Mouse (Mus musculus) ZHBTc4 (cell line): ENCODE data around the gene Kcnj4.
"Not testable (repeated sequence)": the region's sequence is repeated elsewhere in the genome, so short reads cannot be mapped to it uniquely, and the experiment has no call there.

ENCODE experiments used
- DNase-seq: peaks from one replicate; pipeline ENCODE4 v3.0.0-alpha.2; 2011; ENCODE audit warnings: low read depth, low spot score

Kcnj4 gene

DNA sequence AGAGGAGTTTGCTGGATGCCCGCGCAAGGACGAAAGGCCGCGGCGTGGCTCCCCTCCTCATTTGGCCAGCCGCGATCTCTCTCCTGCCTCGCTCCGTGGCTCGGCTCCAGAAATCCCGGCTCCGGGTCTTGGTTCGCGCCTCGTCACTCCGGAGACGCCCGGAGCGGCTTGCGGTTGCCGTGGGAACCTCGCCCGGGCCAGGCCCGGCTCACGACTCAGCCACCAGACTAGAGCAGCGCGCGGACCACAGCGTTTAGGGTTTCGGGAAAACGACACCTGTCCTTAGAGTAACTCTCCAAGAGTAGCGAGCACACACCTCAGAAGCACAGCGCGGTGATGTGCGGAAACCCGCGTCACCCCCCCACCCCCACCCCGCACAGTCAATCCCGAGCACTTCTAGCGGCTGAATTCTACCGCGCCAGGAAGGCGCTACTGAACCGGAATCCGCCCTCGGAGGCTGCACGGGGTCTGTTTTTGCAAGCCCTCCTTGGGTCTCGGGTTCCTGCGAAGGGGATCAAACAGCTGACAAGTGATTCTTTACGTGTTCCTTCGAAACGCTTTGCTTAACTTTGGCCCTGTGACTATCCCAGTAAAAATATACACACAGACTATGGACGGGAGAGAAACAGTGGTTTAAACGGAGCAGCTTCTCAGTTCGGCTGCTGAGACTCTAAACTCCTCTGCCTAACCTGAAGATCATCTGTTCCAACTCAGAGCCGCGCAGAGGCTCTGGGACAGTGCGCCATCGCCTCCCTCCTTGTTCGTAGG, 6.7 kb upstream of the Kcnj4 start:
- peak; percentile 89 for DNase-seq

DNA sequence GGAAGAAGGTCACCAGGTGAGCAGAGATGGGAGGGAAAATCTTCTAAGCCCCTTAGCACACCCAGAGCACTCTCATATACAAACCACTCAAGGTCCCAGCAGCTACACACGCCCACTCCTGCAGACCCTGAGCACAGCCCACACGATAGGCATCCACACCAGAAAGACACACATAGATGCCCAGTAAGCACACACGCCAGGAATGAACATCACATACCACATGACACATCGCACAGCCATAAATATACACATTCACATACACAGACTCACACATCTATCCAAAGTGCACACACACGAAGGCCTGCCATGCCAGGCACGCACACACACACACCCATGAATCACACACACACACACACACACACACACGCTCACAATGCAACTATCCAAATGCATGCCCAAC, 5.4 kb upstream of the Kcnj4 start:
- no peak for DNase-seq

DNA sequence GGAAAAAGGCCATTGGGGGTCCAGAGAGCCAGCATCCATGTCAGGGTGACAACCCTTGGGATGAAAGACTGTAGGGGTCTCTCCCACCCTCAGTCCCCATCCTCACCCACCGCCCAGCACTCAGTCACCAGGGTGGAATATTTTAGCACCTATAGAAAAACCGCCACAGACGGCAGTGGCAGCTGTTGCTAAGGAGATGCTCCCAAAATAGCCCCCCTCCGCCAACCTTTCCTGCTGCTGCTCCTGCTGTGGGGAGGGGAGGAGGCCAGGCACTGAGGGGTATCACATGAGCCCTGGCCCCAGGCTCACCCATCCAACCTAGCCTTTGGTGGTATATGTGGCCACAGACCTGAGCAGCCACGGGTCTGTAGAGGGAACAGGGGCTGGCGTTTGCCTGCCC, 5.0 kb upstream of the Kcnj4 start:
- no peak for DNase-seq

DNA sequence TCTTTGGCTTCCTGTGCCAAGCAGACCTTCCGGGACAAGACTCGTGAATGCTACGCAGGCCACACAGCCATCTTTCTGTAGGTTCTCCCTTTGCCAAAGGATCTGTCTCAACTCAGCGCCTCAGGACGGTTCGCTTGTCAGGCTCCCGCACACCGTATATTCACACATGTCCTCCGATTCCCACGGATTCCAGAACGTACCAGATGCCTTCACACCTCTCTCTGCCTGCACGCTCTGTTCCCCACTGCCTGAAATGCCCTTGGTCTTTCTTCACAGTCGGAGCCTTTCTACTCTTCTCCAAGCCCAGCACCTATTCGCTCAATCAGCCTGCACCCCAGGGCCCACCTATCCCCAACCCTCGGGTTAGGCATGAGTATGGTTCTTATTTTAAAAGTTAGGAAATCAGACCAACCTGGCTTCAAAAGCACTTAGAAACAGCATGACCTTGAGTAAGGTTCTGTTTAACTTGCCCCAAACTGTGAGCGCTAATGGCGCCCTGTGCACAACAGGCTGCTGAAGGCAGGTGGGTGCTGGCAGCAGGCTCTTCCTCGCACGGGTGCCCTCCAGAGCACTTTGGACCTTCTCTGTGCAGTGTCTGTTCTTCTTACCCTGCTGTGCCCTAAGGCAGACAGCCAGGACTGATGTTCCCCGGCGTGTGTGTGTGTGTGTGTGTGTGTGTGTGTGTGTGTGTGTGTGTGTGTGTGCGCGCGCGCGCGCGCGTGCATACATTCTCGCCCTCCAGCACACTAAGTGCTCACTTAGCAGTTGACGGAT, 2.2 kb upstream of the Kcnj4 start:
- DNase-seq: no peak

DNA sequence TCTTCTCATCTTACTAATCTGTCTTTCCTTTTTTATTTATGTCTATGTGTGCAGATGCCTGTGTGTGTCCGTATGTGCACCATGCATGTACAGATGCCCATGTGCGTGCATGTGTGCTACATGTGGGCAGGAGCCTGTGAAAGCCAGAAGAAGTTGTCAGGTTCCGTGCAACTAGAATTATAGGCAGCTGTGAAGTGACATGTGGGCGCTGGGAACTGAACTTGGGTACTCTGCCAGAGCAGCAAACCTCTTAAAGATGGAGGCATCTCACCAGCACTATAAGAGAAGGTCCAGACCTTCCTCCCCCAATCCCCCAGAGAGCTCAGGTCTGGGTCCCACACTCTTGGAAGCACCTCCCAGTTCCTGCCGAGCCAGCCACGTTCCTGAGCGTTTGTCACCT, 1.4 kb upstream of the Kcnj4 start:
- no peak for DNase-seq

DNA sequence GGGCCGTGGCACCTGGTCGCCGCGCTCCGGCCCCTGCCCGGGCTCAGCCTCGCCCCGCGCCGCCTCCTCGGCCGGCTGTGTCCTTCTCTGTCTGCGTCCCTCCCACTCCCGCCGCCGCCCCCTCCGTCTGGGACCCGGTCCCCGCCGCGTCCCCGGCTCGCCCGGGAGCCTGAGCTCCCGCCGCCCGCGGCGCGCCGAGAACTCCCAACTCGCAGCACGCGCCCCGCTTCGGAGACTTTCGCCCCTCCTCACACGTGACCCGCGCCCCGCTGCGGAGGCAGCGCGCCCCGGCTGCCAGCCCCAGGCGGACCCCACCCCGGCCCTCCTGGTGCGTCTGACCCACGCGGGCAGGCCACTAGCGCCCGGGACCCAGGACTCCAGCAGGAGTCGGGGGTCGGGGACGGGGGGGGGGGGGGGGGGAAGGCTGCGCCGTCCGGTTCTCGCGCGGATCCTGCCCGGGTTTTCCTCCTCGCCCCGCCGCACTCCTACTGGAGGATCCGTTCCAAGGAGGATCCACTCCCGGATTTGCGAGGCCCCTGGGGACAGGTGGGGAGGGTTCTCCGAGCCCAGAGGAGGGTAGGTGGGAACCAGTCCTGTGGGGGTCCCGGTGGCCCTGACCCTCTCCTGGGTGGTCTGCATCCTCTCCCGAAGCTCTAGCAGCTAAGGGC, 709 bp upstream of the Kcnj4 start:
- DNase-seq: peak; percentile 82

DNA sequence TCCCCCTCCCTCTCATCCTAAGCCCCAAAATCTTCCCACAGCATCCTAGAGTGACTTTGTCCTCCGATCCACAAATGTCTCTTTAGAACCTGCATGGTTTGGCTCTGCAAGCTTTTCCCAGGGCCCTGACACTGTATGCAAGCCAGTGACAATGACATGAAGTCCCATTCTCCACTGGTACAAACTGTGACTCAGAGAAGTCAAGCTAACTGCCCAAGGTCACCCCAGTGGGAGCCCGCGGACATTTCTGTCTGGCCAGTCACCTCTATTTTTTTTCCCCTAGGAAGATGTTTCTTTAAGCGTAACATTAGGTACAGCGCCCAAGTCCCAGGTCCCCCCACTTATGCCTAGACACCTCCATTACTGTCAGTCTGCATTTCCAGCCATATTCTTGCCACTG, 1.6 kb downstream of the Kcnj4 start:
- no peak for DNase-seq

DNA sequence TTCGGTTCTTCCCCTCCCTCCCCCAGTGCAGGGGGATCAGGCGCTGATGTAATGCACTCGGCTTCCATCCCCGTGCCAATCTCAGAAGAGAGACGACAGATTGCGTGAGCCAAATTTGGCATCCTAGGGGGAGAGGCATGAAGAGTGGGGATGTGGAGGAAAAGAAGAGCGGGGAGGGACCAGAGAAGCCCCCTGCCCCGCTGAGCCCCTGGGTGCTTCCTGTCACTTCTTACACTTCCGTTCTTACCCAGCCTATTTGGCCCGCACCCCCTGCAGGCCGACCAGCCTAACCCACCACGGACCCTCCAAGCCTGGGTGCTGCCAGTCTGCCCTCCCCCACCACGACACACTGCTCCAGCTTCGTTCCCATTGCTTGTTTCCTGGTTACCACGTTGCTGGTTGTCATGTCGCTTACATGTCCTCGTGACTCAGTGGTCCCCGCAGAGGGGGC, 2.1 kb downstream of the Kcnj4 start:
- no peak for DNase-seq

DNA sequence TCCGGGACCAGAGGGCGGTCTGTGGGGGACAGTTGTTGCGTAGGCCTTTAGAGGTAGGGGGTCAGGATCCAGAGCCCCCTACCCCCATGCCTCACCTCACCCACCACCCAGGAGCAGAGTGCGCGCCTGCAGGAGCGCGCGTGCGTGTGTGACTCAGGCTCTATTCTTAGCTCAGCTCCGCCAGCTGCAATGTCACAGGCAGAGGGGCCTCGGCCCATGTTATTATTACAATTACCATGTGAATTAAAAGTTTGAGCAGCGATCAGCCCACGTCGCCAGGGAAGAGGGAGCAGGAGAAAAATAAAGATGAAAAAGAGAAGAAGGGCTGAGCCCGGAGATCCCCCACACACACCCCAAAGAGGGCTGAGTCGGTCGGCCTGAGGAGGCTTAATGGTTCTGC, 4.9 kb downstream of the Kcnj4 start:
- no peak for DNase-seq

DNA sequence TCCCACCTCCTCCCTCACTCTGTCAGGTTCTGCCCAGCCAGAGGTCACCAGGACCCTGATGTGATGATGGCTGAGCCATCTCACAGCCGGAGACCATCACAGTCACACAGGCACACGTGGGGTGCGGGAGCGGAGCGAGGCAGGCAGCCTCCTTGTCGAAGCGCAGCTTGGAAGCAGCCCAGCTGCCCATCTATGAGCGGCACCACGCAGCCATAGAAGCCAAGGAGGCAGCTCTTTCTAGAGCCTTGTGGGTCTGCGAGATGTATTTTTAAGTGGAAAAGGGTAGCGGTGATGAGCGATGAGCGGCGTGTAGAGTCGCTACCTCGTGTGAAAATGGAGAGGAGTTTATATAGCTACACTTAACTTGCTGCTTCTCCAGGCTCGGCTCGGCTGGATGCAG, 11.5 kb downstream of the Kcnj4 start:
- DNase-seq: no peak

DNA sequence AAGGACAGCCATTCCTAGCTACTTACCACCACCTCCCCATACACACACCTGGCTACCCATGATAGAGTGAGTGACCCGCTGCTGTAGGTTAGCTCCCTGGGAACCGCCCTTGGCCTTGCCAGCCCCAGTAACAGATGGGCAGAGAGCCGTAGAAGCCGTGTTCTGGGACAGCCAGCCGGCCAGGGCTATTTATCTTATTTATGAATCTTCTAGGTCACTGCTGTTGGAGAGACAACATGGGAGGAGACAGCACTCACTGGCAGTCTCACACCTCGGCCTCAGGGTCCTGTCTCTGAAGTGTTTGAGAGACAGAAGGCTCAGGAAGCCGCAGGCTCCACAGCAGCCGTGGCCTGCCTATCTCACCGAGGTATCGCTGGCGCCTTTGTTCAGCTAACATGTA, 15.6 kb downstream of the Kcnj4 start:
- DNase-seq: no peak

DNA sequence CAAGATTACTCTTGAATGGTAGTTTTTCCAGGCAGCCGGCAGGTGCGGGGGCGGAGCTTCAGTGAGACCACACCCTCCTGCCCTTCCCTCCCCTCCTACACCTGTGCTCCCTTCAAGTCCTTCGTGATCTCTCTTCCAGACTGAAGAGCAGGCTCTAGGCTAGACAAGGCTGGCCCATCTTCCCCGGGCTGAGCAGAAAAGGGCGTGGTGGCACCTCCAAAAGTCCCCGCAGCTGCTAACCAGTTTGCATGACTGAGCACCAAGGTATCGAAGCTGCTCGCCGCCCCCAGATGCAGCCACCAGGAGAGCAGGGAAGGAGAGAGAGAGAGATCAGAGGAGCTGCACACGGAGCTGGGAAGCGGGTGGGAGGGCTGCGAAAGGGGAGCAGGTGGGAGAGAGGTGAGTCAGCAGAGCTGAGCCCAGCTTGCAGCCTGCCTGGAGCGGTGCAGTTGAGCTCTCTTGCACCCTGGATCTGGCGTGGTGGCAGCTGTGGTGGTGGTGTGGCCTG, 23.8 kb downstream of the Kcnj4 start:
- DNase-seq: peak; percentile 64

DNA sequence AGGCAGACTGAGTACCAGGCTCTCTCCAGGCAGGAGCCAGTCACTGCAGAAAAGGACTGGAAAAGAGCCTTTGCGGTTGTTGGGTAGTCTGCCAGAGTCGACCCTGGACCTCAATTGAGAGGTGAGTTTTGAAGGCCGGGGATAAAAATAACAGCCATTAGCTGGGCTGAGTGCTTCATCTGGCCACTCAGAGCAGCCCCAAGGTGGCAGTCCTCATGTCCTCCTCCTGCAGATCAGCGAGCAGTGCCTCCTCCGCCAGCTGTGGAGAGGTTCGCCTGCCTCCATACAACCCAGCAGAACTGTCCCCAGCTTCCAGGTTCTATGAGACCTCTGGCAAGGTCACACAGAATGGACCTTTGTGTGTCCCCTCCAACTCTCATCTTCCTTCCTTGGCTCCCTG, 27.8 kb downstream of the Kcnj4 start:
- no peak for DNase-seq

DNA sequence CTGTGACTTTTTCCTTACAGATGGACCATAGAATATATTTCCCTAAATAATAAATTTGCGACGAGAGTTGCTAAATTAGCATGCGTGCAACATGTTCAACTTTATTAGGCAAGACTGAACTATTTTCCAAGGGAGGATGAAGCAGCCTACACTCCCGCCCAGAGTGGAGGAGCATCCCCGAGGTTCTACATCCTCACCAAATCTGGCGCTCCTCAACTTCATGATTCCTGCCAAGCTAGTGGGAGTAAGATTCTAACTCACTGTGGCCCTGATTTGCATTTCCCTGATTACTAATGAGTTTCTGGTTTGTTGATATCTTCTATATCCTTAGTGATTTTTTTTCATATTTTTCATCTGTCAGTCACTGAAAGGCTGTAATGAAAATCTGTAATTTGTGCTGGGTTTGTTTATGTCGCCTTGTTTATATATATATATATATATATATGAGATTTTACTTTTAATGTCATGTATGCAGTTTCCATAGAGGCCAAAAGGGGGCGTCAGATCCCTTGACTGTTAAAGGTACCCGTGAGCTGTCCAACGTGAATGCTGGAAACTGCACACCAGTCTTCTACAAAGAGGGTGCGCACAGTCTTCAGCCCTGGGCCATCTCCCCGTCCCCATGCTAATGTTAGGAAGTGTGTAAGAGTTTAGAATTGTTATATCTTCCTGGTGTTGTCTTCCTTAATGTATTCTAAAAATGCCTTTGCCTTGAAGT, 31.2 kb downstream of the Kcnj4 start:
- peak; percentile 74 for DNase-seq

DNA sequence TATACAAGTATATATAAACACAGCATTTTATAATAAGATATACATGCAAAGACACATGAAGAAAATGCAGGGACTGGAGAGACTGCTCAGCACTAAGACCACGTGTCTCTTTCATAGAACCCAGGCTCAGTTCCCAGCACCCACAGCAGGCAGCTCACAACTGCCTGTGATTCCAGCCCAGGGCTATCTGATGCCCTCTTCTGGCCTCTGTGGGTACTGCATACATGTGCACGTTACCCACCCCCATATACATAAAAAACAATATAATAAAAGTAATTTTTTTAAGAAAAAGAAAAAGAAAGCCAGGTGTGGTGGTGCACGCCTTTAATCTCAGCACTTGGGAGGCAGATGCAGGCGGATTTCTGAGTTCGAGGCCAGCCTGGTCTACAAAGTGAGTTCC, 32.0 kb downstream of the Kcnj4 start:
- DNase-seq: peak; percentile 61

DNA sequence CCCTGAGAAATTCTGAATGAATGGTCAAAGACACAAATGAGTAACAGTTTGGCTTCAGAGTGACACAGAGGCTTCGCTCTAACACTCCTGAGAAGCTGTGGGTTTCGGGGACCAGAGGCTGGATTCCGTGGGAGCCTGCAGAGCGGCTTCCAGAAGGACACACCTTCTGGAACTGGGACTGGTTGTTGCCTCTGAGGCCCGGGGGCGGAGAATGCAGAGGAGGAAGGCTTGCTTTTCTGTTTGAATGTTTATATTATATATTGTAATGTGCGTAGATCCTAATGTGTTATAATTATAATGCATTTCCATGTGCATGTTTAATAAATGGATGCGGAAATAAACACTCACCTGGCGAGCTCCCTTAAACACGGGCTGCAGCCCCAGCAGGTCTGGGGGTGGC, 33.9 kb downstream of the Kcnj4 start:
- no peak for DNase-seq

DNA sequence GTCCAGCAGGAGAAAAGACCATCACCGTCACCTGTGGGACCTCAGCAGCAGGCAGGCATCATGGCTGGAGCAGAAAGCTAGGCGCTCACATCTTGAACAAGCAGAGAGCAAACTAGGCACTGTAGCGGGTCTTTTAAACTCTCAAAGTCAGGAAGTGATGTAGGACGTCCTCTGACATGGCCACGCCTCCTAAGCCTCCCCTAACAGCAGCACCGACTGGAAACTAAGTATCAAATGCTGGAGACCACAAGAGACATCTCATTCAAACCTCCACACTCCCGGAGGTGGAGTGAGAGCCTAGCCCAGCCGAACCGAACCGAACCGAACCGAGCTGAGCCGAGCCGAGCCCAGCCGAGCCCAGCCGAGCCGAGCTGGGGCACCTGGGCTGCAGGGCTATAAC, 34.5 kb downstream of the Kcnj4 start:
- DNase-seq: peak; percentile 54

DNA sequence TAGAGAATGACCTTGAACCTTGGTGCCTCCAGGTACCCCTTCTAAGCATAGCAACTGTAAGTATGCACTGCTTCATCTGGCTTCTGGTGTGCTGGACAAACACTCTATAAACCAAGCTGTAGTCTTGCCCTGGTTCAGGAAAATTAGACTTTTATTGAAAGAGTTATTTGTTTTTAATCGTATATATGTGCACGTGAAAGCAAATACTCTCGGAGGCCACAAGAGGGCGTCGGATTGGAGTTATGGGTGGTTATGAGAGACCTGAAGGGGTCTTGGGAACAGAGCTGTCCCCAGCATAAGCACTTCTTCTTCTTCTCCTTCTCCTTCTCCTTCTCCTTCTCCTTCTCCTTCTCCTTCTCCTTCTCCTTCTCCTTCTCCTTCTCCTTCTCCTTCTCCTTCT, 35.5 kb downstream of the Kcnj4 start:
- DNase-seq: peak; percentile 63

DNA sequence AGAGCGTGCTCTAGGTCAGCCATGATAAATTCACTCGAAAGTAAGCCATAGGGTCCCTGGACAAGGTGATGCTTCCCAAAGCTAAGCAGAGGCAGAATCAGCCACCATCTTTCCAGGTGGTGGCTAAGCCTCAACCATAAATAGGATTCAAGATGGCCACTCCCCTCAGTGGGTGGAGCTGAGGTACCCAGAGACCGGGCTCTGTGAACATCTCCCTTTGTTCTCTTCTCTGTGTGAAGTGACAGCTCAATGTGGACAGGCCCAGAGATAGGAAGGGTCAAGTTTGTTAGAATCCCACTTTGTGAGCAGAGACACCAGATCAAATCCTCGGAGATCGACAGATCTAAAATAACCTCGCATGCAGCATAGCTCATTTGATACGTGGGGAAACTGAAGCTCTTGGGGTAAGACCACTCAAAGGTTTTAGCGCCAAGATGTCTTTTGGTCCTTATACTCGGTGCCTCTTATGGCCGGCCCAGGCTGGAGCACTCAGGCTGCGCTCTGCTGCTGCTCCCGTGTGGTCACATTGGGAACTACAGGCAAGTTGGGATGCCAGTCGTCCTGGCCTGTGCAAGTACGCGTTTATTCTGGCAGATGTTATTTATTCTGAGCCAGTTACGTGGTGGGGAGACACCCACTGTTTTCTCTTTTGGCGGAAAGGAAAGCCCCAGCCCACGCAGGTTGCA, 38.3 kb downstream of the Kcnj4 start:
- DNase-seq: peak; percentile 92

DNA sequence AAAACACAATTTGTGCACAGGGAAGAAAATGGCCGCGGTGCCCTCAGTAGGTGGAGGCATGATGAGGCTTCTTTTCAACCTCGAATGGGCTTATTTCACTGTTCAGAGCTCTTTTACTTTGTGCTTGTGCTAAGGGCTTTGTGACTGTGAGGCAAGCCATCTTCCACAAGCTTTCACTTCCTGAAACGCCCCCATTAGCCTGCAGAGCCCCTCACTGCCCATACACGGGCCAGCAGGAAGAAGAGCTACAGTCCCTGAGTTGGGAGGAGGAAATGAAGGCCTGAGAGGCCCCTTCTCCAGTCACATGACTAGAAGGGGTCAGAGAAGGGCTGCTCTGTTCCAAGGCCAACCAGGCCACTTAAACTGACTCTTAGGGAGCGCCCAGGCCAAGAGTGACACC, 48.5 kb downstream of the Kcnj4 start:
- DNase-seq: no peak

DNA sequence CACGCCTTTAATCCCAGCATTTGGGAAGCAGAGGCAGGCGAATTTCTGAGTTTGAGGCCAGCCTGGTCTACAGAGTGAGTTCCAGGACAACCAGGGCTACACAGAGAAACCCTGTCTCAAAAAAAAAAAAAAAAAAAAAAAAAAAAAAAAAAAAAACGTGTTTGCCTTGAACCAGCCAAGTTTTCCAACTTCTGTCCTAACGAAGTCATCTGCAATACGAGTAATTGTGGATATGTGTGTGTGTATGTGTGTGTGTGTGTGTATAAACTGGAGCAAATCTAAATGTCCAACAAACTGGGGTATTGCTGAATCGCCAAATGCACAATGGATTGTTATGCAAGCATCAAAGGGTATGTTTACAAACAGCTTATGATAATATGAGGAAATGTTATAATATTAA, 48.9 kb downstream of the Kcnj4 start:
- DNase-seq: not testable (repeated sequence)
